Mouse (Mus musculus) MN1 (cell line): Measurements from ENCODE around the gene Kbtbd8.
A peak's percentile ranks its signal among the peaks of the same experiment; 100 is the strongest.

Experiments used
- DNase-seq: peaks from one replicate; pipeline ENCODE4 v3.0.0-alpha.2; 2016; ENCODE audit warnings: low spot score

The Kbtbd8 gene

GRCm38 (mm10) chr6:95116946-95117345 lies at the start of gene Kbtbd8:
Gene Kbtbd8 (plus strand): TSS chr6:95117240.
- peak; percentile 48 for DNase-seq

DNA sequence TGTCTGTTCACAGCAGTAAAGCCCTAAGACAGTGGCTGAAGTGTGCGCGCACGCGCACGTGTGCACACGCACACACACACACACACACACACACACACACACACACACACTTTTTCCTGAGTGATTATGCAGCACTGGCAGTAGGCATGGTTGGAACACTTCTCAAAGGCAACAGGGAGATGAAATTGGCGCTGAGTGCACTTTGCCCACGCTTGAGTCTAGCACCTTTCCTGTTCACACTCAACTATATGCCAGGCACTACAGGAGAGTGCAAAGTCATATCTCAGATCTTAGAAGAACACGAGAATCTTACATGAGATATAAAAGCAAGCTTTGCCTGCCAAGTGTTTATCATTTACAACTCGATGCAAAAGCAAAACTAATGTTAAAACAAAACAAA lies 47.3 kb upstream of the Kbtbd8 start:
- no peak for DNase-seq

DNA sequence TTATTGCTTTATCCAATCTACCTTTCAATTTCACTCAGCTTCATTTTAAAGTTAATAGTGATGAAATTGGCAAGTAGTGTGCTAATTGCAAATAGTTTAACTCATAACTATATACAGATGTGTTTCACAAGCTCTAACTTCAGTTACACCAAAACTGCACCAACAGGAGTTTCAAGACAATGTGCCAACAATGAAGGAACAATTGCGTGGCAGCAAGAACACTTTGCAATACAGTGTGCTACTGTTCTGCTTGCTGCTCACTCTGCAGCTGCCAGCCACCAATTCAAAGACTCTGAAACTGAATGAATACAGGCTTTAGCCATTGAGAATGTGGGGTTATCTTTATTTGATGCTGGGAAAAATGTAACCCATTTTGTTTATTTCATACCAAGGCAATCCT lies 31.8 kb upstream of the Kbtbd8 start:
- no peak for DNase-seq

DNA sequence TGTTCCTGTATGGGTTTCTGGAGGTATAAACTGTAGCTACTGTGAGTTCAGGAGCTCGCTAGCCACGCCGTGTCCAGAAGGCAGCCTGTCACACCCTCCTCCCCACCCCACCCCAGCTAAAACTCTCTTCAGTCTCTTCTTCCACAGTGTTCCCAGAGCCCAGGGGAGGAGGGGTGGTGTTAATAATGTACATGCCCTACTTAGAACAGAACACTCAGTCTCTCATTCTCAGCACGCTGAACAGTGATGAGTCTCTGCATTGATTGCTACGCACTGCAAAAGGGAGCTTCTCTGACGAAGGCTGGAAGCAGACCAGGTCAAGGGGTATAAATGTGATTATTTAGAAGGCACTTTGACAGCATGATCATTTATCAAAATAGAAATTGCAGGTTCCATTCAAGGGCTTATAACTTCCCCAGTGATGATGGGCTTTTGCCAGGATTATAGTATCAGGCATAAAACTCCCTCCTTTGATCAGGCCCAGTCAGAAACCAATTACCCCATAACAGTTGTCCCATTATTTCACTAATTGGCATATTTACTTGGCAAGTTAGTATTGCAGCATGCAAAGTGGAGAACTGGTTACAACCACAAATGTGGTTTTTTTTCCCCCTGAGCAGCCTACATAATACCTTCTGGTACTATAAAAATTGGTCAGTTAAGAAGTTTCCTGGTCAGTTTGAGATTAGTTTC lies 29.7 kb upstream of the Kbtbd8 start:
- no peak for DNase-seq

DNA sequence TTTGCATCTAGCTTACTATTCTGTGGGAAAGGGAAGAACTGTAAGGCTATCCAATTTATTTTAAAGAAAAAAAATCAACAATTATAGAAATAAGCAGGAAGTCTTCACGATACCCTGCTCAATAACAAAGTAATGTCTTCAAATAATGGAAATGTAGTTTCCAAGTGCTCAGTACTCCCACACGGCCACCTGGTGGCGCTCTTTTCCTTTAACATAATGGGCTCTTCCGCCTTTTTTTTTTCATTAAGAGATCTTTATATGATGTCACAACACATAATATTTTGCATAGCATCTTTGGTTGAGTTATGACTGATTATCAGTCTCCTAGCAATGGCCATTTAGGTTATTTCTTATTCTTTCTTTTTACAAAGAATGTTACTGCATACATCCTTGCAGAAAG lies 29.0 kb upstream of the Kbtbd8 start:
- no peak for DNase-seq

DNA sequence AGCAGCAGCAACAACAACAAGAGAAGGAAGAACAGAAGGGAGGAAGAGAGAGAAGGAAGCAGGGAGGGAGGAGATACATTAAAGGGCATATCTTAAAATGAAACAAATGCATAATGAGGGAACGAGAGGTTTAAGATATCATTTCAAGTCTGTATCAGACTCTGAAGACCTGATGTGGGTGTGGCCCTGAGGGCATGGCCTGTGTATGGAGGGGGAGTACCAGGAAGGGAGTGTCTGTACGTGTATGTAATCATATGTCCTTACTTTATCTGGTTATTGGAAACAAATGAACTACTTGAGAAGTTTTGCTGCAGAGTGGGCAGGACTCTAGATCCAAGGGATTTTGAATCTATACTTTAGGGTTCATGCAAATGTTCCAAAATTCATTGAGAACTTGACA lies 22.3 kb upstream of the Kbtbd8 start:
- DNase-seq, result no peak

- DNase-seq, result peak; percentile 82
Observed at GRCm38 (mm10) chr6:95098366-95099109, 18.5 kb upstream of the Kbtbd8 start.

DNA sequence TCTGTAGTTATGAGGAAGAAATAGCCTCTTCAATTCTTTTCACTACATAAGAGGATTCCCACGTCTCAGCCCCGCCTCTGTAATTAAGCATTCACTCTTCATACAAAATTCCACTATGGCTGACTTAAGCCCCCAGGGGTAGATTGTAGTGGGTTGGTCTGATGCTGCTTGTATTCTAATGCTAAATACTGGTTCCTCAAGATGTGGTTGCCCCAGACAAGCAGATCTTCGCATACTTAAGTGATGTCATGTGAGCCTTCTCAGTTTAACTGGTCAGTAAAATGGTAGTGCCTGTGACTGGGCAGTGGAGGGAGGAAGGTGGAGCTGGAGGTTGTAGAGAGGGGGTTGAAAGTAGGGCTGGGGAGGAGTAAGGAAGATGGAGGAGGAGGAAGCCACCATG lies 13.3 kb upstream of the Kbtbd8 start:
- DNase-seq, result no peak

GRCm38 (mm10) chr6:95108437-95108836 lies 8.6 kb upstream of the Kbtbd8 start:
- DNase-seq, result no peak

DNA sequence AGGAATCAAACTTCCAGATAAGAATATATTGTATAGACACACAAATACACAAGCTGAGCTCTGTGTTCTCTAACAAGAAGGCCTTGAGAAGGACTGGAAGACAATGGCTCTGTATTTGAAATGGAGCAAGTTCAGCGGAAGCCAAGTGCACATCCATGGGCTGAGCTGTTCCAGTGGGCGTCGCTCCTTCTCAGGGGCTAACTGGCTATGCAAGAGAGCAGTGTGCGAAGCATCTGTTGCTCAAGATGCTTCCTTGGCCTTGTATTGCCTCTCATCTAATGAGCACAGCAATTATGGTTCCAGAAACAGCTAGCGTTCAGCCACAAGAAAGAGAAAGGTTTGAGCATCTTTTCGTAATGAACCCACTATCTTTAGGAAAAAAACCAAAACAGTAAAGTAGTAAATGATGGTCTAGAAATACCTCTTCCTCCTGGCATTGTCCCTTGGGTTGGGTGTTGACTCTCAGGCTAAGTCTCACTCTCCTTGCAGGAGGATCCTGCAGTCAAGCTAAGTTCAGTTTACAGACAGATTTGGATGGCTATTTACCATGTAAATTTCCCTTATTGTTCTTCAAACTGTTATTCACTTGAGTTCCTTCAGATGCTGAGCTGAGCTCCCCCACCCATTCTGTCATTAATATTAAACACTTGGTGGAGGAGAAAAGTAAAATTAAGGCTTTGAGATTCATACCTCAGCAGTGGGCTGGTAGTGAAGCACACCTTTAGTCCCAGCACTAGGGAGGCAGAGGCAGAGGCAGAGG lies 7.2 kb upstream of the Kbtbd8 start:
- DNase-seq, result no peak

DNA sequence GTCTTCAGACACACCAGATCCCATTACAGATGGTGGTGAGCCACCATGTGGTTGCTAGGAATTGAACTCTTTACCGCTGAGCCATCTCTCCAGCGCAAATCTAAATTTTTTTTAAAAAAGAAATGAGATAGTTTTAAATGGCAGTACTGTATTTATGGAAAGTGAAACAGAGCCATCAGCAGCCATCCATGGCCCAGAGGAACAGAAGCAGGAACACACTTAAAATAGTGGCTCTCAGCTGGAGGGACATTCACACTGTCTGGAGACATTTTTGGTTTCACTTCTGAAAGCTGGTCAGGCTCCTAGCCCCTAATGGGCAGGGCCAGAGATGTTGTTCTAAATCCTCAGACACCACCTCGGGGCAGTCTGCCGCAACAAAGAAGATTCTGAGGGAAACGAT lies 5.0 kb upstream of the Kbtbd8 start:
- no peak for DNase-seq

DNA sequence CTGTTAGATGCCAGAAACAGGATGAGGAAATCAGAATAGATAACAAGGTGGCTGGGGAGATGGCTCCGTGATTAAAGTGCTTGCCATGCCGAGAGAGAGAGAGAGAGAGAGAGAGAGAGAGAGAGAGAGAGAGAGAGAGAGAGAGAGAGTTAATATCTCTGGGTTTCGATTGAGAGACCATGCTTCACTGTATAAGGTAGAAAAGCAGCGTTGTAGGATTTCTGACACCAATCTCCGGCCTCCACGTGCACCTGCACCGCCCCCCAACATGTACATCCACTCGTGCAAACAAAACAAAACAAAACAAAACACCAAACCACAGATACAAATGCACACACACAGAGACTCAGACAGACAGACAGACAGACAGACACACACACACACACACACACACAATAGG lies 527 bp upstream of the Kbtbd8 start:
- DNase-seq, result no peak

- DNase-seq, result peak; percentile 99
Observed at GRCm38 (mm10) chr6:95117614-95118541, 838 bp downstream of the Kbtbd8 start.

- DNase-seq, result no peak
Observed at GRCm38 (mm10) chr6:95119389-95119788, 2.3 kb downstream of the Kbtbd8 start.

- no peak for DNase-seq
Observed at GRCm38 (mm10) chr6:95149931-95150534, 33.0 kb downstream of the Kbtbd8 start.

DNA sequence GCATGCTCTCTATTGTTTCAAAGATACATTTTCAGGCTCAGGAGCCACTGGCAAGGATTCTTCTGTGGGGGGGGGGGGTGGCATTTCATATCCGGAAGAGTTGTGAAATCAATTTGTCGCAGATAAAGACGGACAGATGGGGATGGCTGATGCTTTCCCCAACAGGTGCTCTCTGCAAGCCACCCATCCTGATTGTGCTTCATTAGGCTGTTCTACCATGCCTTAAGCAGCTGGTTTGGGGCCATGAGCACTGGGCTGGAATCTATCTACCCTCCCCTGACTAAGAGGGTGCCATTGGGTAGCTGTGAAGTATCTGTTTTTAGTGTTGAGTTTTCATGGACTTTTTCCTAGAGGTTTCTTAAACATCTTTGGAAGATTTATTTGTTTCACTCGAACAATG lies 33.8 kb downstream of the Kbtbd8 start:
- DNase-seq, result no peak

DNA sequence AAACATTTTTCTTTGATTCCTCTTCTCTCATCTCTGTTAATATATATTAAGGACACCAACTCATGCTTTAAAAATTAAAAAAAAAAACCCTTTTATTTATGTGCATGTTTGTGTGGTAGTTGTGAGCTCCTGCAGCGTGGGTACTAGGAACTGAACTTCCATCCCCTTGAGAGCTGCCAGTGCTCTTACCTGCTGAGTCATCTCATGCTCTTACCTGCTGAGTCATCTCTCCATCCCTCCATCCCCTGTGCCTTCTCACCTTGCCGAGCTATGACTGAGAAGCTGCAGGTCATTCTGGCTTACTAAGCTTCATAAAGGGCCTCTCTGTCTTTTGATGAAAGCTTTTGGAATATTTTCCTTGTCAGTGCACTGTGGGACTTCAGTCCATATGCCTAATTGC lies 34.5 kb downstream of the Kbtbd8 start:
- no peak for DNase-seq

- DNase-seq, result no peak
Observed at GRCm38 (mm10) chr6:95163965-95164364, 46.9 kb downstream of the Kbtbd8 start.

- DNase-seq, result no peak
Observed at GRCm38 (mm10) chr6:95165630-95166029, 48.6 kb downstream of the Kbtbd8 start.

- no peak for DNase-seq
Observed at GRCm38 (mm10) chr6:95167668-95168227, 50.7 kb downstream of the Kbtbd8 start.

GRCm38 (mm10) chr6:95169411-95169810 lies 52.4 kb downstream of the Kbtbd8 start:
- DNase-seq, result no peak
